Mouse (Mus musculus) adrenal gland, postnatal 10 days (tissue): ENCODE data around the gene Pramel4. TPM values are rescaled to one million over a fixed set of nuclear protein-coding genes. Genes with fewer than 3 reads are reported as not detected.
"Not testable (repeated sequence)": the region's sequence is repeated elsewhere in the genome, so short reads cannot be mapped to it uniquely, and the experiment has no call there.

Source experiments
- DNase-seq: peaks from one replicate; pipeline ENCODE4 v3.0.0; 2021; ENCODE audit warnings: mixed read lengths
- long read RNA-seq, 2 experiments: library from polyadenylated mRNA; stranded (forward); transcript quantifications; one replicate each; pipeline ENCODE4 v2.0.0; 2021
- total RNA-seq, 2 experiments: library from RNA; stranded (reverse); gene quantifications; 2 replicates each; pipeline ENCODE4 v1.2.3; 2021

The Pramel4 gene
- not detected for total RNA-seq
- long read RNA-seq, experiment 1: 0 reads
- long read RNA-seq, experiment 2: 0 reads

DNA sequence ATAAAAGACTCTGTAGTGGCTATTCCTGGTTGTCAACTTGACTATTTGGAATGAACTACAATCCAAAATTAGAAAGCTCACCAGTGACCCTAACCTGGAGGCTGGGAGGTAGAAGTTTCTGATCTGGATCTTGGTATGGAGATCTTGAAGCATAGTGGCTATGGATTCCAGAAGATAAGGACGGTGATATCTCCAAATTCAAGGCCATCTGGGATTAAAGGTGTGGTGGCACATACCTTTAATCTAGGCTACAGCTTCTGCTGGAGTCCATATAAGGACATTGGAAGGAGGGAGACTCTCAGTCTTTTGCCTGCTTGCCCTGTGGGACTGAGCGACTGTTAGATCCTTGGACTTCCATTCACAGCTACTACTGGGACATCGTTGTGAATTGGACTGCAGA is at the start of gene Pramel4:
Gene Pramel4 (plus strand): TSS at position 301 of the 400 bp plus-strand sequence.
- not testable (repeated sequence) for DNase-seq

DNA sequence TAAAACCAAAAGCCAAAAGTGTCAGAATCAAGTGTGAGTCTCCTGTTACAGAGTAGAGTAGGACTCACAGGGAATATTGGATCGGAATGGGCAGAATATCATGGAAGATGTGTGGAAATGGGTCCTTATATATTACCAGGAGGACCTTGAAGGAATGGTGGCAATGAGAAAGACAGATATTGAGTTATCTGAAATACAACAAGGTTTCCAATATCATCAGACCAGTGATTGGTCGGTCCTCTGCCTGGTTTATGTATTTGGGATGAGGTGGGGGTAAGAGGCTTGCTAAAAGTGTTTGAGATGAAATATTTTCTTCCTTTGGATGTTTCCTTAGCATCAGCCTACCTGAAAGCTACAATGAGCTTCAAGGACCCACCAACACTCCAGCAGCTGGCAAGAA is 47.2 kb downstream of the Pramel4 start, which contains the start of gene Gm13102:
Gene Gm13102 (plus strand): TSS at position 301 of the 400 bp plus-strand sequence.
- DNase-seq: not testable (repeated sequence)

Other genes with a start within 250 kb of the Pramel4 start
- gene Gm13084, start 243.0 kb upstream of the Pramel4 start, total RNA-seq: not detected
- gene Gm13103, start 212.6 kb upstream of the Pramel4 start, total RNA-seq: not detected
- not detected for gene Pramef6, start 158.7 kb upstream of the Pramel4 start, total RNA-seq
- not detected for gene Pramef25, start 108.1 kb upstream of the Pramel4 start, total RNA-seq
- not detected for gene Gm13101, start 92.2 kb upstream of the Pramel4 start, total RNA-seq
- gene Pramef17, start 64.8 kb upstream of the Pramel4 start, total RNA-seq: not detected
- gene Gm13102, start 47.3 kb downstream of the Pramel4 start, total RNA-seq: not detected
- not detected for gene Oog3, start 103.5 kb downstream of the Pramel4 start, total RNA-seq
- gene Oog2, start 131.6 kb downstream of the Pramel4 start, total RNA-seq: not detected
- gene C87977, start 154.2 kb downstream of the Pramel4 start, total RNA-seq: not detected
- not detected for gene Pramel5, start 221.4 kb downstream of the Pramel4 start, total RNA-seq